Mouse (Mus musculus): ENCODE data around the gene Tm6sf1.
"Not testable (repeated sequence)": the region's sequence is repeated elsewhere in the genome, so short reads cannot be mapped to it uniquely, and the experiment has no call there.

The Tm6sf1 gene

DNA sequence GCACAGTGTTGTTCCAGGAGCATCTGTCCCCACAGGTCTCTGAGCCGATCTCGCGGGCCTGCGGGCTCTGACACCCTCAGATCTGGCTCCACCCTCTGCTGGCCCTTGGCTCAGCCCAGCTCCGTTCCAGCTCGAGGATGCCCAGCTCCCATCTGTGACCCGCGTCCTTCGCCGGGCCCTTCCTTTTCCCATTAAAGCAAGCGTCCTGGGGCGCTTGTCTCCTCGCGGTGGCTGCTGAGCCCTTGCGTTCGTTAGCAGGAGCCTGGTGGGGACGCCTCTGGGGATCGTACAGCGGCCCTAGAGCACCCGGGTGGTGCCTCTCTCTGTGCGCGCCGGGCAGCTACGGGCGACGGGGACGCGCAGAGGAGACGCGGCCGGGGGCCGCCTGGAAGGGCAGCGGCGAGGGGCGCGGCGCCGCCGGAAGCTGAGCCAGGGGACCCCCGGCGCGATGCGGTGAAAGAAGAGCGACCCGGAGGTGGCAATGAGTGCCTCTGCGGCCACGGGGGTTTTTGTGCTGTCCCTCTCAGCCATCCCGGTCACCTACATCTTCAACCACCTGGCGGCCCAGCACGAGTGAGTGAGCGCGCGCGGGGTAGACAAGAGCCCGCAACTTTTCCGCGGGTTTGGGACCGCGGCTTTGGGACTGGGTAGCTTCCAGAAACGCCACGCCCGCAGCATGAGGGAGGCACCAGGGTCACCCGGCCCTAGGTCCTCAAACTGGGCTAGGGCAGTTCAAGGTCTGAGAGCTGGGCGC is at the start of gene Tm6sf1:
Tm6sf1 (plus strand) TSS at position 34 of the 754 bp plus-strand sequence.
- no peak for DNase-seq (ENCODE audit: low spot score in 2 of 2)

DNA sequence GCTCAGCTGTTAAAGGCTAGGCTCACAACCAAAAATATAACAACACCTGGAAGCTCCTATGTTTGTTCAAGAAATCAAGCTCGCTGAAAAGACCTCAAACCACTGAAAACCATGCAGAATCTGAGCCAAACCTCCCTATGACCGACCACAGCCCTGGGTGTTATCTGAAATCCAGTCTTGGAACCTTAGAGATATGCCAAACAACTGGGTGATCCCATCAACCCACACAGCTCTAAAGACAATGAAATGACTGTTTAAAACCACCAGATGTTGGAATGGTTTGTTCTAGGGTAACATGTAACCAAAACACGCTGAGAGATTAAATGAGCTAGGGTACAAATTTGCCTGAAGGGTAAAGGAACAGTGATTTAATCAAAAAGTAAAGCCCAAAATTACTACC is 33.9 kb upstream of the Tm6sf1 start:
- no peak for DNase-seq (ENCODE audit: low spot score in 2 of 2)

DNA sequence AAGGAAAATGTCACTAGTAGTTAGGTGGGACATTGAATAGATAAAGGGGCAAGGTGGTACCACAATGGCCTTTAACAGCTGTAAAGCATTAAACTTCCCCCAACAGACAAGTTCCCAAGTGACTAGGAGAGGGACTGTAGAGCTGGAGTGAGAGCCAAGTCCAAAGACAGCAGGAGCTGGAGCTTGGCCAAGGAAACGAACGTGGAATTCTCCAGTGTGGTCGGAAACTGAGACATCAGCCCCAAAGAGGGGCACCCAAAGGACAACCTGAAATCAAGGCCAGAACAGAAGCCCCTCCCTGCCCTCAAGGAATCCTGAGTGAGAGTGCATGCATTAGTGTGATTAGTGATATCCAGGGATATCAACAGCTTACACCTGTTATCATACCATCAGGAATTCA is 33.4 kb upstream of the Tm6sf1 start:
- no peak for DNase-seq (ENCODE audit: low spot score in 2 of 2)

DNA sequence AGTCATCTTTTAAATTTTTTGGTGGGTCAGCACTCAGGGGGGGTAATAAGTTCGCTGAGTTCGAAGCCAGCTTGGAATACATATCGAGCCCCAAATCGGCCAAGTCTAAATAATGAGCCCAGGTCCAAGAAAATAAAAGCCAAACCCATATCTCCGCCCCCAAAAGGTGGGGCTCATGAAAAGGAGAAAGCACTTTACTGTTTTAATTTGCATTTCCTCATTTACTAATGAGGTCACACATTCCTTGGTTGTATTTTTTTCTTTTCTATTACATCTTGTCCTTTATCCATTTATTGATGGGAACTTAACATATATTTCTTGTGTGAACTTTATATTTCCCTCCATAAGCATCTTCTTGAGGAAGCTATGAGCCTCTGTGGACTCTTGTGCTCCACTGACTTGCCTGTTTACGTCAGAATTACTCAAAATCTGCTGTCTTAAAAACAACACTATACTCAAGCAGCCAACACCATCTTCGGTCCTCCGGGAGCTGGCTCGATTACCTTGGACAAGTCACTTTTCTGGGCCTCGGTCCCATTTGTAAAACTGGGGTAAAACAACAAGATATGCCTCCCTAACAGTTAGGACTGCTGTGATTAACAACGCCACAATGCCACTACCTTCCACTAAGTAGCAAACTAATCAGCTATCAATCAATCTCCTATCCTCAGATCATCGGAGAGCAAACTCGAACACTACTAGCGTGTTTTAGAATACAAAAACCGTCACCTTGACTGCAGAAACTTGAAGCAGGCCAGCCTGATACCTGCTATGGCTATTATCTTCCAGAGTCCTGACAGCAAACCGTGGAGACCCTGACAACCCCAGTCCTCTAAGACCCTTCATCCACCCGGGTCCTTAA is 30.8 kb upstream of the Tm6sf1 start:
- DNase-seq (ENCODE audit: low spot score in 2 of 2) = no peak

DNA sequence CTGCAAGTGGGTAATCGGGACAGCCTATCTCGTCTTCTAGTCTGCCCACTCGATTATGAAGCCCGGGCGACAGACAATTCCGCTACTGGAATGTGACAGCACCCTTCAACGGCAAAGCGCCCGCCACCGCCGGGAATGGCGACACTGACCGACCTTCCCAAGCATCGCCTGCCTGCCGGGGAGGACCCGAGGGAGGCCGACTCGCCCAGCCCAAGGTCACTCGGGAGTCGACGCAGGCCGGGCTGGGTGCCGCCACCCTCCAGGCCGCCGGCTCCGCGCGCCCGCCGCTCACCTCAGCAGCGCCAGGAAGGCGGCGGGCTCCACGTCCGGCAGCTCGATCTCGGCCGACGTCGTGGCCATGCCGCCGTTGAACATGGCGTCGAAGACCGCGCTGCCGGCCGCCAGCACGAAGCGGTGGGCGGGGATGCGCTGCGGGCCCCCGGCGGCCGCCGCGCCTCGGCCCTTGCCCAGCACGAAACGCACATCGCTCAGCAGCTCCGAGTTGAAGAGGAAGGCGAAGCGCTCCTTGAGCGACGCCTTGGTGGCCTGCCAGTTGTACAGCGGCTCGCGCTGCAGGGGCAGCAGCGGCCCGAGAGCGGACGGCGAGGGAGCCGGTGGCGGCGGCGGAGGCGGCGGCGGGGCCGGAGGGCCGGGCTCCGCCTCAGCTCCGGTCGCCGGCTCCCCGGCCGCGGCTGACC is 30.0 kb upstream of the Tm6sf1 start:
- peak in 1 of 2 experiments; percentile 53 for DNase-seq (ENCODE audit: low spot score in 2 of 2)

DNA sequence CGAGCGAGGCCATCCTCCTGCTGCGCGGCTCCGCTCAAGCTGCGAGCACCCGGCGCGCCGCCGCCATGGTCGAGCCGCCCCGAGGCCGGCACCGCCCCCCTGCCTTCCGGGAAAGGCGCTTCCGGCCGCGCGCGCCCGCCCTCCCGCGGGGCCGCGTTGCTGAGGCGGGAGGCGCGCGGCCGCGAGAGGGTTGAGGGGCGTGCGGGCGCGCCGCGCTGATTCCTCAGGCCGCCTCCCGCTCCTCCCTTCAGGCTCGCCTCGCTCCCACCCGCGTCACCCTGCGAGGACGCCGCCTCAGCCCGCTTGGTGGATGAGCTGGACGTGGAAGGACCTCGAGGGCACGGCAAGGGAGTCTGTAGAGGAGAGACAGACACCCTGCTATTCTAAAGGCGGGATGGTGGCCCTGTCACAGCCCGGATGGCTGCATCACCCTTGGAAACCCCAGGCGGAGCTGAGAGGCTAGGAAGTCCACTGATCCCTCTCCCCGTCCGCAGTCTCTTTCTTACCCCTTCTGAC is 29.4 kb upstream of the Tm6sf1 start, which contains the start of gene Btbd1:
Btbd1 (minus strand) TSS at position 53 of the 516 bp plus-strand sequence.
- DNase-seq (ENCODE audit: low spot score in 2 of 2) = peak; percentile 60 to 74

DNA sequence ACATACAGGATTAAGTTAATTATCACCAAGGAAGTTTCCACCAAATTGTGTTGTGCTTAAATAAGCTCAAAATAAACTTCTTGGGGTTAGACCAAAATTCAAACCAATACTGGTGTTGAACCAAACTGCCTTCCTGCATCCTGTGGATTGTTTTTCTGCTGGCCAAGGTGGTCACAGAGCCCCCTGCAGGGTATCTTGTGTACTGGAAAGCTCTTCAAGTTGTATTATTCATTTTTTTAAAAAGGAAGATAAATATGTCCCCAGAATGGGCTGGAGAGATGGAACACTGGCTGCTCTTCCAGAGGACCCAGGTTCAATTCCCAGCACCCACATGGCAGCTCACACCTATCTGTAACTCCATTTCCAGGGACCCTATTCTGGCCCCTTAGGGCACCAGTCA is 24.0 kb upstream of the Tm6sf1 start:
- DNase-seq (ENCODE audit: low spot score in 2 of 2) = no peak

DNA sequence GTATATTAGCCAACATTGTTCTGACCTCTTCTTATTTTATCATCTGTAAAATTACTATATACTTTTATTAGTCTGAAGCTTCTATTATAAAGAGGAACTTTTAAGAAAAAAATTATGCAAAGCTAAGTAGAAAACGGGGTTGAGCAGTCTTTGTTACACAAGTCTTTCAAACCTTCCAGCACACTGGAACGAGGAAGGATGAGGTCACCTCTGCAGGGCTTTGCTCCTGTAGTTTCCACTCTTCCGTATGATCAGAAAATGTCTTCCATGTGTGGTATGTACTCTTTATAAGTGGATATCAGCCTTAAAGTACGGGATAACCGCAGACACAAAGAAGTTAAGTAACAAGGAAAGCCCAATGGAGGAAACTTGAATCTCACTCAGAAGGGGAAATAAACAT is 23.4 kb upstream of the Tm6sf1 start:
- DNase-seq (ENCODE audit: low spot score in 2 of 2) = no peak

DNA sequence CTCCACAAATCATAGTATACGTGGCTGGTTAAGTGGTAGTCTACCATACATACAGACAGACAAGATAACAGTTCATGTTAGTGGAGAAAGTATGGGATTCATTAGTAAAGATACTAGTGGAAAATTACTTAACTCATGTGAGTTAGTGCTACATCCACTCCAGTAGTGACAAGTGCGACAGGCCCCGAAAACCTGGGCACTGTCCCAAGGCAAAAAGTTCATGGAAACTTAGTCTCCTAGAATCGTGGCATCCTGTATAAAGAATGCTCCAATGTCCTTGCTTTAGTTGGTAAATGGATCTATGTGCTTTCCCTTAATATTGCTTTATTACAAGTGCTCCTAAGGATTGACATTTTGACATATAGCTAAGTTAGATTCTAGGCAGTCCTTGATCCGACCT is 21.0 kb upstream of the Tm6sf1 start:
- not testable (repeated sequence) for DNase-seq (ENCODE audit: low spot score in 2 of 2)

DNA sequence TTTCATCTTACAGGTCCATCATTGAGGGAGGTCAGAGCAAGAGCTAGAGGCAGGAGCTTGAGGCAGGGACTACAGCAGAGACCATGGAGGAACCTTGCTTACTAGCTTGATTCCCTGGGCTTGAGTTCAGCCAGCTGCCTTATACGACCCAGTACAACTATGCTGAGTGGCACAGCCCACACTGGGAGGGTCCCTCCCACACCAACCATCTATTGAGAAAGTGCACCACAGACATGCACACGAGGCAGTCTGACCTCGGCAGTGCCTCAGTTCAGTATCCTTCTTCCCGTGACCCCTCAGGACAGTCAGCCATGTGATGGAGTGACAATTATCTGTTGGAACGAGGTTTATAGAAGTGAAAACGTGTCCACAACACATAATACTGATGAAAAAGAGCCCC is 19.1 kb upstream of the Tm6sf1 start:
- DNase-seq (ENCODE audit: low spot score in 2 of 2) = no peak

DNA sequence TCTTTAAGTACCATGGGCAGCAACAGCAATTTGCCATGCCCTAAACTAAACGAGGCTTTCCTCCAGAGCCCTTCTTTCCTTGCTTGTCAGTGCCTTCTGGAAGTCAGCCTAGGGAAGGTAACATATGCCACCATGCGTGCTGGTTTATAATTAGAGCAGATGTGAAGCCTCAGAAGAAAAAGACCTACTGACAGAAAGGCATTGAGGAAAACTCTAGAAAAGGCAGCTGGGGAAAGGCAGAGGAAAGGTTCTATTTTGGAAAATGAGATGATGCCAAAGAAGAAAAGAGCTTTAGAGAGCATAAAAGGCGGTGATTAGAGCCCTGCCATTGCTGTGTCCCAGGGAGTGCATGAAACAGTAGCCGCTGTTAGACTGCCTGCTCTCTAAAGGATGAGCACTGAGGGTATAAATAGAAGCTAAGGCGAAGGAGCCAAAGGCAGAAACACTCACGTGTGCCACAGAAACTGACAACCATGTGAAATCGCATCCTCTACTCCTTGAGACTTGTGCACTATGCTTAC is 18.1 kb upstream of the Tm6sf1 start:
- no peak for DNase-seq (ENCODE audit: low spot score in 2 of 2)

DNA sequence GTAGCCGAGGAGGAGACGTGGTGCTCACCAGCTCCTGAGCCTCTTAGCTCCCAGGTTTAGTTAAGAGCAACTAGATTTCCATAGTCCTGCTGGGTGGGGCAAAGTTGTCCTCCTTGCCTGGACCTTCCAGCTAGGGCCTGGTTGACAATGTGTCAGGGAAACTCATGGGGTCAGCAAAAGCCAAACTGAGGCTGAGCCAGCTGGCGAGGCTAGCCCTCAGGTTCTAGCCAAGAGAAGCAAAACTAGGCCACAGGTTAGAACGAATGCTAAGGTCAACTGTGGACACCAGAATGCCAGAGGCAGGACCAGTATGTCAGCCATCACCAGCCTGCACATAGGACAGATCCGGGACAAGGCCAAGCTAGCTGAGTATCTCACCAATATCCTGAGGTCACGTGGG is 17.4 kb upstream of the Tm6sf1 start:
- no peak for DNase-seq (ENCODE audit: low spot score in 2 of 2)

DNA sequence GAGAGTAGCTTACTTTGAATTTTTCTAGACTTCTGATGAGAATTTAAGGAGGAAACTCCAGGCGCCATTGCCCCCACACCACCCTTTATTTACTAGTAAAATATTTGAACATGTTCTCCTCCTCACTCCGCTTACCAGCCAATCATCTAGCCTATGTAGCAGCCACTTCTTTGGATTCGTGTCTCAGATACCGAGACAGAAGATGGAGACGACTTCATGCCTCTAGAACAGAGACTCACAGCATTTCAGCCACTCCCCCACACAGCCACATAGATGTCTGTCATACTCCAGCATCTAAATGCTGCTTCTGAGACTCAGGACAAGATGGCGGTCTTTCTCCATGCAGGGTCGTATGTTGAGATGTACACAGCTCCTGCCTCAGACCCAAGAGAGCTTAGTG is 16.7 kb upstream of the Tm6sf1 start:
- no peak for DNase-seq (ENCODE audit: low spot score in 2 of 2)

DNA sequence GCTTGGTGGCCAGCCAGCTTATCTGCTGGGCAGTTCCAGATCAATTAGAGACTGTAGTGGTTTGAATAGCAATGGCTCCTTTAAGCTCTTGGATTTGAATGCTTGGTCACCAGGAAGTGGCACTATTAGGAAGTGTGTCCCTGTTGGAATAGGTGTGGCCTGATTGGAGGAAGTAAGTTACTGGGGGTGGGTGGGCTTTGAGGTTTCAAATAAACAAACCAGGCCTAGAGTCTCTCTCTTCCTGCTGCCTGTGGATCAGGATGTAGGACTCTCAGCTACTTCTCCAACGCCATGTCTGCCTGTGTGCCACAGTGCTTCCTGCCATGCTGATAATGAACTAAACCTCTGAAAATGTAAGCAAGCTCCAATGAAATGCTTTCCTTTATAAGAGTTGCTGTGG is 15.8 kb upstream of the Tm6sf1 start:
- no peak for DNase-seq (ENCODE audit: low spot score in 2 of 2)

DNA sequence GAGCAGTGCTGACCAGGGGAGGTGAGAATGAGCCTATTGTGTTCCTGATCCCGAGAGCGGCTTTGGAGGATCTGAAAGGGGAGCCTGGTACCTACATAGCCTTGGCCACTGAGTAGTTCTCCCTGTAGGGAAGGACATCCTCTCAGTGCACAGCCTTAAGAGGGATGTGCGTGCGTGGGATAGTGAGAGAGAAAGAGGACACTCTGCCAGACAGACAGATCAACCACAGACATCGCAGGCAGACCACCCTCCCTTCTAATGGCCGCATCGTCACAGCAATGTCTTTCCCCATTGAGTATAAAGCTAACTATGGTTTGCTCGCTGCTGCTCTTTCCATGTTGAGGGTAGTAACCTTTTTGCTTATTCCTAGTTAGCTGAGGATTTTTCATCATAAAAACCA is 14.9 kb upstream of the Tm6sf1 start:
- no peak for DNase-seq (ENCODE audit: low spot score in 2 of 2)

DNA sequence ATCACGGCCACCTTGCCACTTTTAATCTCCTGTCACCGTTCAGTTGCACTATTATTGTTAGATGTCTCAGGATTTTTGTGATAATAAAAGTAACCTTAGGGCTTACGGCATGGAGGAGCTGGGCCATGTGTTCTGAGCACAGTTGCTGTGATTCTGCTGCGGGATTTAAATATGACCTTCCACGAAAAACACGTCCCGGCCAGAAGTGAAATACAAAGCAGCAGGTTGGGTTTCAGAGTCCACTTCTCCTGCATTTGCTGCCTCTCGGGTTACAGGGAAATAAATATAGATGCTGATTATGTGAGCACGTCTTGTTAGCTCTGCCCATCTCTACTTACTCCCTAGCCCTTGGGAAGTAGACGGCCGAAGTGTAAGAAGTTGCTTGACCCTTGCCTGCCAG is 14.0 kb upstream of the Tm6sf1 start:
- no peak for DNase-seq (ENCODE audit: low spot score in 2 of 2)

DNA sequence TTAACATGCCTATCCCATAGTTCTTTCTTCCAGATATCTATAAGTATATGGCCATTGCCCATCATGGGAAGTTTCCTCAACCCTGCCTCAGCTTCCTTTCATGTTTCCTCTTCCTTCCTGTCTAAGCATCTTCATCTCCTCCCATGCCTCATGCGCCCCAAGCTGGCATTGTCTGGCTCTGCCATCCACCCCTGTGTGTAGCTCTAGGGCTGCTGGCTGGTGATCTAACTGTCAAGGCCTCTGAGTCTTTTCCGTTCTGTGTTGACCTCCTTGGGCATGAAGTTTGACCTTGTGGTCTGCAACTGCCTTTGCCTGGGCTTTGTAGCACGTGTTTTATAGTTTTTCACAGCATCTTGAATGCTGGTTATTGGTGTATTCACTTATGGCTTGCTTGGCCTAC is 13.5 kb upstream of the Tm6sf1 start:
- DNase-seq (ENCODE audit: low spot score in 2 of 2) = no peak

DNA sequence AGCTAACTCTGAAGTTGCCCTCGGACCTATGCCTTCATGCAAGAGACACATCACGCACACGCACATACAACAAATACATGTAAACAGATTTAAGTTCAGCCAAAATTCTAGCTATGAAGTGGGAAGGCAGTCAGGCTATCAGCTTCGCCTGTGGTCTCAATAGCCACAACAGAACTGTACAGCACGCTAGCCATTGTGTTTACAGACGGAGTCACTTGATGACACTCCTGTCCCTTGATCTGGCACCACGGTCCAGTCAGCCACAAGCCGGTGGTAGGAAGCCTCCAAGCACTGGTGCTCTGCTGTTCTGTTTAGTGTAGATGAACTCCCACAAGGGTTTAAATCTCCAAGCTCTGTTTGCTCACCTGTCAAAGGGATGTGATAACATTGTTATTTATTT is 12.8 kb upstream of the Tm6sf1 start:
- no peak for DNase-seq (ENCODE audit: low spot score in 2 of 2)

DNA sequence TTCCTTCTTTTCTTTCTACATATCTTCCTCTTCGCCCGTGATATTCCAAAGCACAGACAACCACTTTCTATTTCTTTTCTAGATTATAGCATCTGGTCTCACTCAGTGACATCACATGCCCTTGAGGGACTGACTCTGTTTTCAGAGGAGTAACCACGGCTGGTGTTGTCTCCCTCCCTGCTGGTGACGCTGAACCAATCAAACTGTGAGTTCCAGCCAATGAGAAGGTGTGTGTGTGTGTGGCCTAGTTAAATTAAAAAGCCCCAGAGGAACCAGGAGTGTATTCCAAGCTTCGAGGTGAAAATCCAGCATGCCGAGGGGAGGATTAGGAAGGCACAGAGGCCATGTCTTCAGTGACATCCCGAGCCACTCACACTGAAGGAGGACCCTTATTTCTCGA is 11.8 kb upstream of the Tm6sf1 start:
- no peak for DNase-seq (ENCODE audit: low spot score in 2 of 2)

DNA sequence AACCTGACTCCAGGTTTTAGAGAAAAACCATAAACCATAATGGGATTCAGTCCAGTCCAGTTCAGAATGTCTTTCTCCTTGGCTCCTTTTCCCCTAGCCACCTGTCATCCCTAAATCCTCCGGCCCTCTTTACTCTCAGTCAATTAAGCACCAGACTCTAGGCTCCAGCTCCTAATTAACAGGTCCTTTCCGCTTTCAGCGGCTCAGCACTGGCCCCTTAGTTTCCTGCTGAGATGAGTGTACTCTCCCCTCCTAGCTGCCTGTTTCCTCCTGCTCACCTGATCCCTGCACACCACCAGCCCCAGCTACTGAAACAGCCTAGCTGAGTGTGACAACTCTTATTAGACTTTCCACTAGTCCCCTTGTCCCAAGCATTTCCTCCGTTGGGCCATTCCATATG is 11.0 kb upstream of the Tm6sf1 start:
- no peak for DNase-seq (ENCODE audit: low spot score in 2 of 2)

DNA sequence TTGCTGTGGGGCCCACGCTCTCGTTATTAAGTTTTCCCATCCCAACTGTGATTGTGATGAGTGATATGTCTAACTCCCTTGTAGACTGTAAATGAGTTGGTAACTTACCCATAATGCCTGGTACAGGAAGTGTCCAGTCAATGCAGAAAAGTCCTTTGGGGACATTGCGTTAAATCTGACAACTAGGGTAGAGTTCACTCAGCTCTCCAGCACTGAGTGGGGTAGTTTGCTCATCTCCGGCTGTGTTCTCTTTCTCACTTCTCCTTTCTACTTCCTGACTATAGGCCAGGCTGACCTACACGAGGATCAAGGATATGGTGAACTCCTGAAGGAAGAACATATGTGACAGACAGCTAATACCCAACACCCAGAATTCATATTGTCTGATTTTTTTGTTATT is 9.6 kb upstream of the Tm6sf1 start:
- DNase-seq (ENCODE audit: low spot score in 2 of 2) = no peak

DNA sequence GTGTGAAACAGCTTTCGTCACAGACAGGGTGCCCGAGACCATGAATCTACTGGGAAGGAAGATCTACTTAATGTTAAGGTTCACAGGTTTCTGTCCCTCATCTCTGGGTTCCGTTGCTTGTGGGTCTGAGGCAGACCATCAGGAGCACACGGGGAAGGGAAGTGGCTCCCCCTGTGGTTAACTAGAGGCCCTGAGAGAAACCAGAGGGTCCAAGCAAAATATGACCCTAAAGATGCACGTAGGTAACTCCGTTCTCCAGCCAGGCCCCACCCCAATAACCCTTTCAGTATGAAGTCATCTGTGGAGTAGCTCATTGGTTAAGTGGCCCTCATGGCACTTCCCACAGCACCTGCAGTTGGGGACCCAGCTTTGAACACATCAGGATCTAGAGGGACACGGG is 9.2 kb upstream of the Tm6sf1 start:
- DNase-seq (ENCODE audit: low spot score in 2 of 2) = no peak
